Mouse (Mus musculus) hindbrain, embryonic 14.5 days (tissue): ENCODE data around the gene Fancc. TPM values are rescaled to one million over a fixed set of nuclear protein-coding genes. Genes with fewer than 3 reads are reported as not detected.

Experiments used
- ATAC-seq: fragments of 200-750 bp; cut with Nextera tagmentation; 2 replicates; pipeline ENCODE4 v1.8.0; 2017; ENCODE audit warnings: moderate number of reproducible peaks, mild to moderate bottlenecking, moderate TSS enrichment, moderate library complexity; ENCODE audit not compliant: low FRiP score
- DNase-seq: peaks from one replicate; pipeline ENCODE4 v3.0.0-alpha.2; 2015; ENCODE audit warnings: low spot score
- H3K27ac ChIP-seq: fragments of 300-500 bp; sonication (generic); 2 replicates; pipeline ENCODE4 v1.5.1; 2014; ENCODE audit warnings: mild to moderate bottlenecking, moderate library complexity
- H3K27me3 ChIP-seq: fragments of 300-500 bp; sonication (generic); 2 replicates; pipeline ENCODE4 v1.6.1; 2014; ENCODE audit warnings: mild to moderate bottlenecking, low read length, mixed read lengths; ENCODE audit not compliant: control insufficient read depth, insufficient read depth
- H3K36me3 ChIP-seq: fragments of 300-500 bp; sonication (generic); replicated peaks from 2 replicates; pipeline ENCODE4 v1.6.1; 2014; ENCODE audit not compliant: control insufficient read depth, insufficient read depth
- H3K4me1 ChIP-seq: fragments of 300-500 bp; sonication (generic); replicated peaks from 2 replicates; pipeline ENCODE4 v1.6.1; 2014; ENCODE audit warnings: antibody characterized with exemption, low read length, mixed read lengths; ENCODE audit not compliant: control insufficient read depth, insufficient read depth
- H3K4me2 ChIP-seq: fragments of 300-500 bp; sonication (generic); replicated peaks from 2 replicates; pipeline ENCODE4 v1.6.1; 2014; ENCODE audit warnings: mild to moderate bottlenecking, moderate library complexity
- H3K4me3 ChIP-seq: fragments of 300-500 bp; sonication (generic); replicated peaks from 2 replicates; pipeline ENCODE4 v1.5.1; 2014; ENCODE audit warnings: mild to moderate bottlenecking, low read length
- H3K9ac ChIP-seq: fragments of 300-500 bp; sonication (generic); 2 replicates; pipeline ENCODE4 v1.6.1; 2014
- H3K9me3 ChIP-seq: fragments of 300-500 bp; sonication (generic); 2 replicates; pipeline ENCODE4 v1.6.1; 2016; ENCODE audit warnings: low read length; ENCODE audit not compliant: control insufficient read depth
- WGBS: fragments of 180-500 bp; shearing (Covaris S2); extraction: QIAGEN DNeasy Blood & Tissue Kit; methylation state at CpG from one replicate; pipeline ENCODE4 v1.1.7; 2014; 5-methylcytosine and 5-hydroxymethylcytosine counted together
- polyA plus RNA-seq: library from polyadenylated mRNA; unstranded; fragments of >200 nt; fragmentation: Nextera tagmentation; extraction: Ambion mirVana; gene quantifications from 2 replicates; pipeline ENCODE4 v1.2.1, GENCODE M21; 2014

Fancc gene
- polyA plus RNA-seq, 1 experiment from 2014 or later = 15.9 TPM

DNA sequence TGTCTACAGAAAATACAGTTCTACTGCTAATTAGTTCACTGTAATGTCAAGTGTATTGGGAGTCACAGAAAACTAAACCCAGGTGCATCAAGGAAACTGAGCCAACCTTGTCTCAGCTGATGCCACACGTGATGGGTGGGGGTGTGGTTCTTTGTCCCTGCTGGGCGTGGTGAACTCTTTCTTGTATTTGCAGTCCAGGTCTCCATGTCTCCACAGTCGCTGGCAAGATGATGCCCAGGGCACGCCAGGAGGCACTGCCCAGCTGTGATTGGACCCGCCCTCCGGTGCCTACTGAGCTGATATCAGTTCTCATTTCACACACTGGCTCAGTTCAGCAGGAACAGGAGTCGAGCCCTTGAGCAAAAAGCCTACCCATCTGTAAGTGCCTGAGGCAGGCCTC is 196.1 kb downstream of the Fancc start:
- Histone ChIP-seq H3K27ac (no peak overlapping the region), H3K4me1 (peaks cover 6% of the 10 kb centered on the region; the same call in 1 of the 2 replicates), H3K4me3 (no peak overlapping the region), H3K9ac (no peak overlapping the region), H3K9me3 (no peaks in the 10 kb centered on the region), H3K27me3 (no peaks in the 10 kb centered on the region), H3K36me3 (peaks cover 44% of the 10 kb centered on the region; the same call in 1 of the 2 replicates), H3K4me2 (no peak overlapping the region)
- WGBS = 84% methylated on average over 7 of the region's 7 CpGs
- ATAC-seq = no peak
- no peak for DNase-seq

DNA sequence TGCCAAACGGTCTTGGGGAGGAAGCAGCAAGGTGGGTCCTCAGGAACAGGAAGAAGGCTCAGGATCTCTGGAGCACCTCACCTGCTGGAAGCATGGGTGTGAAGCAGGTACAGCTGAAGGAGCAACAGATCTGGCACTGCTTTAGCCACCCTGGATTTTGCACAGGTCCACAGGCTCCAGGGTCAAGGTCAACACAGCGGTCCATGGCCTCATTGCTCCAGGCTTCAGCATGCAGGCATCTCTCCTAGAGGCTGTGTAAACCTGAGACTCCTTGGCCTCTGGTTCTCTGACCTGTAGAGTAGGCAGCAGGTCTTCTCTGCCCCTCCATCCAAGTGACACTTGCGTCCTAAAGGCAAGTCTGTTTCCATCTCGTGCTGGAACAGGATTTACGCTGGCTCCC is 198.1 kb downstream of the Fancc start:
- Histone ChIP-seq H3K4me1 (0 out of 2 replicates have a peak, but pooled peaks cover 3% of the 10 kb centered on the region), H3K27ac (no peak overlapping the region), H3K27me3 (no peaks in the 10 kb centered on the region), H3K9me3 (no peaks in the 10 kb centered on the region), H3K4me2 (no peak overlapping the region), H3K36me3 (peaks cover 44% of the 10 kb centered on the region; the same call in 1 of the 2 replicates), H3K9ac (no peak overlapping the region), H3K4me3 (no peak overlapping the region)
- no peak for ATAC-seq
- no peak for DNase-seq
- 91% methylated on average over 5 of the region's 5 CpGs for WGBS

DNA sequence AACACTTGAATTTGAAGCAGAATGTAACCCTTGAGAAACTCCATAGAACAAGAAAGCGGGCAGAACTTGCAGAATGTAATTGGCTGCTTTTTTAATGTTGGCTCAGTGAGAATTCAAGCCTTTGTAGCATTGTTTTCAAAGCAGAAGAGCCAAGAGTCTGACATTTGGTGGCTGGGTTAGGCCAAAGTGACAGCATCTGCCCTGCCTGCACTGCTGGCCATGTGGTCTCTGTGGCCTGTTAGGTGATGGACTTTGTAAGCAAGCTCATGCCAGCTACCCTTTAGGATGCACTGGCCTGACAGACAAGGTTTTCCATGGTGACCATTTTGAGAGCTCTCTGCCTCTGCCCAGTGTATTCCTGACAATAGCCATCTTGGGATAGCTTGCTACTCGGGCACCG is 199.1 kb downstream of the Fancc start:
- no peak for ATAC-seq
- H3K4me2 ChIP-seq = no peak overlapping the region
- H3K36me3 ChIP-seq = peaks cover 42% of the 10 kb centered on the region; the same call in 1 of the 2 replicates
- no peak overlapping the region for H3K27ac ChIP-seq
- H3K9ac ChIP-seq = no peak overlapping the region
- H3K4me3 ChIP-seq = no peak overlapping the region
- WGBS = 91% methylated on average over 3 of the region's 3 CpGs
- H3K4me1 ChIP-seq = 0 out of 2 replicates have a peak, but pooled peaks cover 3% of the 10 kb centered on the region
- no peak for DNase-seq
- H3K27me3 ChIP-seq = no peaks in the 10 kb centered on the region
- H3K9me3 ChIP-seq = no peaks in the 10 kb centered on the region

DNA sequence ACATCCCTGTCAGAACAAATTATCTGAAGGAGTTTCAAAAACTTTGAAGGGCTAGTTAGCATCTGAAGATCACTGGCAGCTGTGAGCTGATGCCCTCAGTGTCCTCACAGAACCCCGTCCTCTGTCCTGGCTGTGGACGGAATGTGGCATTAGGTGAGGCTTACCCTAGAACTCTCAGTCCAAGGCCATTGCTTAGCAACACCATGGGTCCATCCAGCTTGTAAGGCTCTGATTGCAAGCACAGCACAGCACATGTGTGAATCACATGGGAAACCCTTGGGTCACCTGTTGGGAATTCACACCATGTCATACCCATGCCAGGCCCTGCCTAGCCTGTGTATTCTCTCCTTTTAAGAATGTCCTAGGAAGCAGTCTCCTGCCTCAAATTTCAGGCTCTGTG is 200.1 kb downstream of the Fancc start:
- 90% methylated on average over 2 of the region's 2 CpGs for WGBS
- H3K9ac ChIP-seq = no peak overlapping the region
- 0 out of 2 replicates have a peak, but pooled peaks cover 3% of the 10 kb centered on the region for H3K4me1 ChIP-seq
- H3K4me2 ChIP-seq = no peak overlapping the region
- H3K9me3 ChIP-seq = no peaks in the 10 kb centered on the region
- no peaks in the 10 kb centered on the region; the same call in 1 of the 2 replicates for H3K27me3 ChIP-seq
- no peak overlapping the region for H3K4me3 ChIP-seq
- H3K36me3 ChIP-seq = peaks cover 32% of the 10 kb centered on the region; the same call in 1 of the 2 replicates
- no peak for ATAC-seq
- H3K27ac ChIP-seq = no peak overlapping the region
- no peak for DNase-seq

DNA sequence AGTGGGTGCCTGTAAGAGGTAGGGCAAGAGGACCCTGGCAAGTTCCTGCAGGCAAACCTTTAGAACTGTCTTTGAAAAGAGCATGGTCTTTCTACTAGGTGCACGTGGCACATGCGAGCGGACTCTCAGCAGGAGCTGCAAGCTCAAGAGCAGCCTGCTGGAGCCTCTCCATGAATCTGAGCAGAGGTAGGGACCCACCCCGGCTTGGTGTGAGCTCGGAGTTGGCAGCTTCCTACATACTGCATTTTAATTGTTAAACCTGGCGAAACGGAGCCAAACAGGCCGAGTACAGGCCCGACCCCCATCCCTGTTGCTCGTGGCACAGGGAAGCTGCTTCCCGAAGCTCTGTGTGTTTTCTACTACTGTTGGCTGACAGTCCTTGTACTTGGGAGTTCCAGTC is 200.8 kb downstream of the Fancc start:
- no peaks in the 10 kb centered on the region; the same call in 1 of the 2 replicates for H3K27me3 ChIP-seq
- no peak overlapping the region for H3K4me2 ChIP-seq
- 0 out of 2 replicates have a peak, but pooled peaks cover 3% of the 10 kb centered on the region for H3K4me1 ChIP-seq
- H3K4me3 ChIP-seq = no peak overlapping the region
- WGBS = 93% methylated on average over 11 of the region's 11 CpGs
- no peak overlapping the region for H3K27ac ChIP-seq
- DNase-seq (no peak), ATAC-seq (no peak)
- no peak overlapping the region for H3K9ac ChIP-seq
- no peaks in the 10 kb centered on the region for H3K9me3 ChIP-seq
- peaks cover 25% of the 10 kb centered on the region; the same call in 1 of the 2 replicates for H3K36me3 ChIP-seq

DNA sequence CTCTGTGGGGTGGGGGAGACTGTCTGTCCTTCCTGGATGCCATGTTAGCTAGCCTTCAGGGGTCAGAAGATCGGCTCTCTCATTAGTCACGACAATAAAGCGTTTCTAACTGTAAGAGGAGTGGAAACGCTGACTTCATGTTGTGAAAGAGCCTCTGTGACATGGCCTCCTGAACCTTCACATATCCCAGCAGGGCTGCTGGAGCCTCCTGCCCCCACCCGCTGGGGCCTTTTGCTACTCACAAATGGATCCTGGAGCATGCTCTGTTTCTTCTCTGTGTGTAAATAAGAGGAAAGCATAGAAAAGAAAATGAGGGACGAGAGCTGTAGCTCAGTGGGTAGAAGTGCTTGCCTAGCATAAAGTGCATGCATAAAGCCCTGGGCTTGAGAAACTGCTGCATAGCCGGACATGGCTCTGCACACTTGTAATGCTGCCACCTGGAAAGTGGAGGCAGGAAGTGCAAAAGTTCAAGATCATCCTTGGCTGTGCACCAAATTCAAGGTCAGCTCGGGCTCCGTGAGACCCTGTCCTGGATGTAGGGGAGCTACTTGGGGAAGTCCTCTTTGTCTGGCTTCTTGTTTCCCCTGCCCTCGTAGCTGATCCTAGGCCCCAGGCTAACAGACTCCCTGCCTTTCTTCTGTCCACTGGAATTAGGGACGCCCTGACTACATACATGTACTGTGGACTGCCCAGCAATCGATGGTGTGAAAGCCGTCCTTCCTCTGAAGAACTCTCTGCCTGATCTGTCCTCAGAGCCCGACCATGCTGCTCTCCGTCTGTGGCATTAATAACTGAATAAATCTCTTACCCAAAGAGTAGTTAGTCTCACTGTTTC is 202.5 kb downstream of the Fancc start:
- WGBS = 16% methylated on average over 15 of the region's 15 CpGs
- no peak overlapping the region for H3K4me2 ChIP-seq
- H3K27ac ChIP-seq = peak overlapping the region; percentile 26; the same call in 1 of the 2 replicates
- no peak overlapping the region for H3K9ac ChIP-seq
- no peaks in the 10 kb centered on the region for H3K9me3 ChIP-seq
- no peaks in the 10 kb centered on the region; the same call in 1 of the 2 replicates for H3K27me3 ChIP-seq
- no peak for DNase-seq
- H3K4me3 ChIP-seq = no peak overlapping the region
- H3K36me3 ChIP-seq = peaks cover 15% of the 10 kb centered on the region; the same call in 1 of the 2 replicates
- ATAC-seq = peak; percentile 29; the same call in 1 of the 2 replicates
- 0 out of 2 replicates have a peak, but pooled peaks cover 3% of the 10 kb centered on the region for H3K4me1 ChIP-seq

DNA sequence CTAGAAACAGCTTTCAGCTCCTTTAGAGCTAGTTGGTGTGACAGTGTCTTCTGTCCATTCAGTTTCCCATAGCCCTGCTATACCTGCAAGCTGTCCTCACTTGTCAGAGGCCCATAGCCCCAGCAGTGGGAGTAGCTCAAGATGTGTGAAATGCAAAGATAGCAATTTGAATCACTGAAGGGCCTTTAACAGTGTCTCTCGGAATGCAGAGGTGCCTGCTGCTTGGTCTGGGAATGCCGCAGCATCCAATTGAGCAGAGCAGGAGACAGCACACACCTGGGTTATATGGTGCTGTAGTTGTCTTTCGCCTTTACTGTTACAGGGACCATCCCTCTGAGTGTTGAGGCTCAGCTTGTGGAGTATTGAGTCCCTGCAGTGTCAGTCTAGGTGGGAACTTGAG is 203.4 kb downstream of the Fancc start:
- no peak overlapping the region for H3K4me2 ChIP-seq
- H3K4me3 ChIP-seq = no peak overlapping the region
- no peak for DNase-seq
- H3K9ac ChIP-seq = no peak overlapping the region
- ATAC-seq = no peak
- 0 out of 2 replicates have a peak, but pooled peaks cover 3% of the 10 kb centered on the region for H3K4me1 ChIP-seq
- no peaks in the 10 kb centered on the region for H3K9me3 ChIP-seq
- WGBS = 45% methylated on average over 3 of the region's 3 CpGs
- no peaks in the 10 kb centered on the region; the same call in 1 of the 2 replicates for H3K27me3 ChIP-seq
- H3K27ac ChIP-seq = no peak overlapping the region
- peaks cover 8% of the 10 kb centered on the region; the same call in 1 of the 2 replicates for H3K36me3 ChIP-seq

DNA sequence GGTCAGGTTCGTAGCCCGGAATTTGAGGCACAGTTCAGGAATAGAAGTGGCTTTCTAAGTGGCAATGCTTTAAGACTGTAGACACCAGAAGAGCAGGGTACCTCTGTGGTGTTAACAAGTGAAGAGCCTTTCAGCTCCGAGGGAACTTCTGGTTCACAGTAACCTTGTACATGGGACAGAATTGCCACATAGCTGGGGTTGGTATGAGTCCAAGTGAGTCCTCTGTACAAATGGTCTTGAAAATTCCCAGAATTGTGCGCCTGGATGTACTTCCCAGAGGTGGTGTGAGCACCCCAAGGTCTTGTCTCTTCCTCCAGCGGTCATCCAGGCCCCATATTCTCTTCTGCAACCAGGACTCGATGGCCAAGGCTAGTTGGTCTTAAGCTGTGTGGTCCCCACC is 206.1 kb downstream of the Fancc start:
- no peak overlapping the region for H3K4me3 ChIP-seq
- ATAC-seq (no peak), DNase-seq (no peak)
- 99% methylated on average over 6 of the region's 6 CpGs for WGBS
- no peak overlapping the region for H3K27ac ChIP-seq
- no peaks in the 10 kb centered on the region; the same call in 1 of the 2 replicates for H3K27me3 ChIP-seq
- no peaks in the 10 kb centered on the region for H3K9me3 ChIP-seq
- H3K4me2 ChIP-seq = no peak overlapping the region
- H3K36me3 ChIP-seq = no peaks in the 10 kb centered on the region; the same call in 1 of the 2 replicates
- no peak overlapping the region for H3K9ac ChIP-seq
- H3K4me1 ChIP-seq = 0 out of 2 replicates have a peak, but pooled peaks cover 3% of the 10 kb centered on the region

DNA sequence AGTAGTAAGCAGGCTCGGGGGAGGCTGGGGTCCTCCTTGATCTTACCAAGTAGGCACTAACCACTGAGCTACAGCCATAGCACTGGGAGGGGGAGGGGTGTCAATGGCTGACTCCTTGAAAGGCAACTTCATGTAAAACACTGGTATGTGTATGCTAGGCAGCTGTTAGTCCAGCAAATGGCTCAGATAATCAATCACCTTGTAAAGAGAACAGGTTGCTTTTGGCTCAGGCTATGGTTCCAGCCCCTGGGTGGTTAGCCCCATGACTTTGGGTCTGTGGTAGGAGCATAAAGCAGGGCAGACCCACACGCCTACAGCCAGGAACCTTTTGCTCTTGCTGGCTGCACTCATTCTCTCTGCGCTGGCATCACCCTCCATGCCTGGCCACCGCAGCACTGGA is 207.0 kb downstream of the Fancc start:
- H3K4me3 ChIP-seq = no peak overlapping the region
- 0 out of 2 replicates have a peak, but pooled peaks cover under 1% of the 10 kb centered on the region for H3K4me1 ChIP-seq
- no peak overlapping the region for H3K9ac ChIP-seq
- WGBS = 85% methylated on average over 4 of the region's 4 CpGs
- peaks cover 4% of the 10 kb centered on the region; the same call in 1 of the 2 replicates for H3K36me3 ChIP-seq
- ATAC-seq (no peak), DNase-seq (no peak)
- no peak overlapping the region for H3K4me2 ChIP-seq
- H3K27me3 ChIP-seq = no peaks in the 10 kb centered on the region; the same call in 1 of the 2 replicates
- no peak overlapping the region for H3K27ac ChIP-seq
- H3K9me3 ChIP-seq = no peaks in the 10 kb centered on the region
